Mouse (Mus musculus): Measurements from ENCODE around the gene Scn11a. TPM values are rescaled to one million over a fixed set of nuclear protein-coding genes. Genes with fewer than 3 reads are reported as not detected.

Scn11a gene
- polyA plus RNA-seq, 1 experiment, result not detected

GRCm38 (mm10) chr9:119759457-119759856, 65.8 kb downstream of the Scn11a start:
- TF ChIP-seq POLR2A (IDR thresholded peaks at IDR 0.05; ENCODE audit: borderline replicate concordance, low read depth, low read length), result no peak
- no peak for TF ChIP-seq CTCF (IDR thresholded peaks at IDR 0.05; ENCODE audit: low read depth, low read length)
- Histone ChIP-seq H3K4me3 (ENCODE audit: insufficient read depth, low read length) (no peak overlapping the region), H3K4me1 (ENCODE audit: control insufficient read depth, insufficient read depth, low read length) (no peaks in the 10 kb centered on the region), H3K27ac (ENCODE audit: insufficient read depth, low read depth, low read length) (no peak overlapping the region)

GRCm38 (mm10) chr9:119751507-119751906, 73.7 kb downstream of the Scn11a start:
- no peak overlapping the region for H3K27ac ChIP-seq (ENCODE audit: insufficient read depth, low read depth, low read length)
- TF ChIP-seq CTCF (IDR thresholded peaks at IDR 0.05; ENCODE audit: low read depth, low read length) (peak; percentile 75), POLR2A (IDR thresholded peaks at IDR 0.05; ENCODE audit: borderline replicate concordance, low read depth, low read length) (no peak)
- no peaks in the 10 kb centered on the region for H3K4me1 ChIP-seq (ENCODE audit: control insufficient read depth, insufficient read depth, low read length)
- H3K4me3 ChIP-seq (ENCODE audit: insufficient read depth, low read length), result no peak overlapping the region

GRCm38 (mm10) chr9:119749112-119749511, 76.1 kb downstream of the Scn11a start:
- TF ChIP-seq CTCF (IDR thresholded peaks at IDR 0.05; ENCODE audit: low read depth, low read length), result no peak
- no peak for TF ChIP-seq POLR2A (IDR thresholded peaks at IDR 0.05; ENCODE audit: borderline replicate concordance, low read depth, low read length)
- peaks cover 10% of the 10 kb centered on the region for H3K4me1 ChIP-seq (ENCODE audit: control insufficient read depth, insufficient read depth, low read length)
- H3K27ac ChIP-seq (ENCODE audit: insufficient read depth, low read depth, low read length), result no peak overlapping the region
- H3K4me3 ChIP-seq (ENCODE audit: insufficient read depth, low read length), result no peak overlapping the region

- no peak overlapping the region for H3K4me3 ChIP-seq (ENCODE audit: insufficient read depth, low read length)
- peak overlapping the region; percentile 72 for H3K27ac ChIP-seq (ENCODE audit: insufficient read depth, low read depth, low read length)
- H3K4me1 ChIP-seq (ENCODE audit: control insufficient read depth, insufficient read depth, low read length), result peaks cover 53% of the 10 kb centered on the region
- TF ChIP-seq CTCF (IDR thresholded peaks at IDR 0.05; ENCODE audit: low read depth, low read length), result no peak
- TF ChIP-seq POLR2A (IDR thresholded peaks at IDR 0.05; ENCODE audit: borderline replicate concordance, low read depth, low read length), result no peak
Observed at GRCm38 (mm10) chr9:119743900-119744299, 81.4 kb downstream of the Scn11a start.

- TF ChIP-seq CTCF (IDR thresholded peaks at IDR 0.05; ENCODE audit: low read depth, low read length), result no peak
- TF ChIP-seq POLR2A (IDR thresholded peaks at IDR 0.05; ENCODE audit: borderline replicate concordance, low read depth, low read length), result no peak
- Histone ChIP-seq H3K4me3 (ENCODE audit: insufficient read depth, low read length) (no peak overlapping the region), H3K4me1 (ENCODE audit: control insufficient read depth, insufficient read depth, low read length) (peaks cover 53% of the 10 kb centered on the region), H3K27ac (ENCODE audit: insufficient read depth, low read depth, low read length) (peak overlapping the region; percentile 72)
Observed at GRCm38 (mm10) chr9:119743312-119743711, 81.9 kb downstream of the Scn11a start.

GRCm38 (mm10) chr9:119741101-119741786, 84.0 kb downstream of the Scn11a start:
- H3K27ac ChIP-seq (ENCODE audit: insufficient read depth, low read depth, low read length), result peak overlapping the region; percentile 18
- no peak for TF ChIP-seq POLR2A (IDR thresholded peaks at IDR 0.05; ENCODE audit: borderline replicate concordance, low read depth, low read length)
- no peak for TF ChIP-seq CTCF (IDR thresholded peaks at IDR 0.05; ENCODE audit: low read depth, low read length)
- peaks cover 66% of the 10 kb centered on the region for H3K4me1 ChIP-seq (ENCODE audit: control insufficient read depth, insufficient read depth, low read length)
- no peak overlapping the region for H3K4me3 ChIP-seq (ENCODE audit: insufficient read depth, low read length)

GRCm38 (mm10) chr9:119728412-119729097, 96.7 kb downstream of the Scn11a start:
- peaks cover 4% of the 10 kb centered on the region; the same call in 1 of the 2 replicates for H3K4me1 ChIP-seq (ENCODE audit: control insufficient read depth, insufficient read depth, low read length)
- H3K27ac ChIP-seq (ENCODE audit: insufficient read depth, low read depth, low read length), result no peak overlapping the region
- H3K4me3 ChIP-seq (ENCODE audit: insufficient read depth, low read length), result no peak overlapping the region
- TF ChIP-seq POLR2A (IDR thresholded peaks at IDR 0.05; ENCODE audit: borderline replicate concordance, low read depth, low read length) (no peak), CTCF (IDR thresholded peaks at IDR 0.05; ENCODE audit: low read depth, low read length) (no peak)

GRCm38 (mm10) chr9:119726990-119727389, 98.3 kb downstream of the Scn11a start:
- no peak overlapping the region for H3K4me3 ChIP-seq (ENCODE audit: insufficient read depth, low read length)
- TF ChIP-seq POLR2A (IDR thresholded peaks at IDR 0.05; ENCODE audit: borderline replicate concordance, low read depth, low read length) (no peak), CTCF (IDR thresholded peaks at IDR 0.05; ENCODE audit: low read depth, low read length) (no peak)
- no peaks in the 10 kb centered on the region for H3K4me1 ChIP-seq (ENCODE audit: control insufficient read depth, insufficient read depth, low read length)
- no peak overlapping the region for H3K27ac ChIP-seq (ENCODE audit: insufficient read depth, low read depth, low read length)

GRCm38 (mm10) chr9:119725293-119725862, 99.9 kb downstream of the Scn11a start:
- Histone ChIP-seq H3K4me1 (ENCODE audit: control insufficient read depth, insufficient read depth, low read length) (no peaks in the 10 kb centered on the region), H3K4me3 (ENCODE audit: insufficient read depth, low read length) (no peak overlapping the region), H3K27ac (ENCODE audit: insufficient read depth, low read depth, low read length) (no peak overlapping the region)
- TF ChIP-seq POLR2A (IDR thresholded peaks at IDR 0.05; ENCODE audit: borderline replicate concordance, low read depth, low read length), result no peak
- no peak for TF ChIP-seq CTCF (IDR thresholded peaks at IDR 0.05; ENCODE audit: low read depth, low read length)

GRCm38 (mm10) chr9:119719222-119719621, 106.0 kb downstream of the Scn11a start, which contains the start of gene Scn10a:
Scn10a (minus strand) TSS chr9:119719322.
- no peak within 1 kb of the TSS for H3K4me3 ChIP-seq (ENCODE audit: insufficient read depth, low read length)
- no peaks in the 10 kb centered on the region for H3K4me1 ChIP-seq (ENCODE audit: control insufficient read depth, insufficient read depth, low read length)
- TF ChIP-seq POLR2A (IDR thresholded peaks at IDR 0.05; ENCODE audit: borderline replicate concordance, low read depth, low read length) (no peak), CTCF (IDR thresholded peaks at IDR 0.05; ENCODE audit: low read depth, low read length) (no peak)
- no peak within 1 kb of the TSS for H3K27ac ChIP-seq (ENCODE audit: insufficient read depth, low read depth, low read length)
